ENCODE assay signal across 26 mouse cellular contexts in the genomic region with DNA sequence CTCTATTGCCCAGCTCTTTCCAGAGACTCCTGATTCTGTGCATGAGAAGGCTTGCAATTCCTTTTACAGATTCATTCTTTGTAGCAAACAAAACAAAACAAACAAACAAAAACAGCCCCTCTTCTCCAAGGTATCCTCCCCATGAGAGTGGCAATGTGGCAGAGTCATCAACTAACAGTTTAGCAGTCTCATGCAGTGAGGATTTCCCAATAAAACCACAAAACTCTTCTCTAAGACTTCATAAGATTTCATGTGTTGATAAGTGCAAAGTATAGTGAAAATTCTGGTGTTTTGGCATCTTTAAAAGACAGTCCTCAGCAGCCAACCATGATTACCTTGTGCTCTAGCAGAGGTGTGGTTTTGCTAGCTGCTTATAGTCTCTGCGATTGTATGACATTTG.
DNase-seq lines count a peak whose midpoint lies in the region; ATAC-seq lines count a peak whose summit lies in the region.
"Had no signal": no experiment of that assay in that cellular context is flagged by ENCODE, and none has a peak within 500 bp of the region (broad histone marks: within the 10 kb centered on the region; RNA-seq: fewer than 3 reads in every experiment).

No protein-coding gene starts in this region.

- ATAC-seq in common myeloid progenitor, adult 5-6 weeks (replicated peaks; ENCODE audit: low read depth, poor library complexity, severe bottlenecking): peak; percentile 77
- peak; percentile 37 to 47; a peak in 2 of 4 replicates for ATAC-seq in hematopoietic stem cell, adult 5-6 weeks (replicated peaks in 1 of 2; ENCODE audit: insufficient read depth in 1 of 2, low FRiP score in 2 of 2, low TSS enrichment in 1 of 2, low read depth in 1 of 2, poor library complexity in 2 of 2, severe bottlenecking in 2 of 2)
- ATAC-seq in megakaryocyte progenitor cell, adult 5-6 weeks (replicated peaks; ENCODE audit: poor library complexity): peak; percentile 82
- no peak for ATAC-seq in intestine, embryonic 16.5 days
- ATAC-seq: activated CD4-positive, CD25-positive, alpha-beta regulatory T cell, adult 4 months; CD4-positive, CD25-positive, alpha-beta regulatory T cell, adult 4 months; forebrain, embryonic 13.5 days; forebrain, embryonic 15.5 days; forebrain, postnatal 0 days; Patski had no signal

- no peaks in the 10 kb centered on the region for H3K4me1 ChIP-seq in intestine, embryonic 16.5 days (ENCODE audit: control insufficient read depth, insufficient read depth, low read length)
- H3K4me1 ChIP-seq: embryonic facial prominence, embryonic 10.5 days; embryonic facial prominence, embryonic 12.5 days; forebrain, embryonic 13.5 days; forebrain, embryonic 15.5 days had no signal

- H3K9ac ChIP-seq in intestine, embryonic 16.5 days (ENCODE audit: low read depth, low read length): no peak overlapping the region
- H3K9ac ChIP-seq: embryonic facial prominence, embryonic 12.5 days; forebrain, embryonic 13.5 days; forebrain, embryonic 15.5 days; forebrain, postnatal 0 days had no signal

- H3K36me3 ChIP-seq in intestine, embryonic 16.5 days (ENCODE audit: control insufficient read depth, insufficient read depth, low read length): no peaks in the 10 kb centered on the region
- H3K36me3 ChIP-seq: embryonic facial prominence, embryonic 10.5 days; embryonic facial prominence, embryonic 12.5 days; forebrain, embryonic 15.5 days; G1E had no signal

- no peaks in the 10 kb centered on the region for H3K9me3 ChIP-seq in intestine, embryonic 16.5 days (ENCODE audit: control insufficient read depth, low read length)
- H3K9me3 ChIP-seq: embryonic facial prominence, embryonic 10.5 days; embryonic facial prominence, embryonic 12.5 days; forebrain, embryonic 13.5 days; forebrain, embryonic 15.5 days; G1E had no signal

- intact Hi-C loops in gastrocnemius, postnatal 14 days (cut with DNase I; ENCODE audit: low total_unique reads): no loop called here

- H3K27me3 ChIP-seq in intestine, embryonic 16.5 days (replicated peaks; ENCODE audit: control insufficient read depth, insufficient read depth, low read length): no peaks in the 10 kb centered on the region
- H3K27me3 ChIP-seq: CH12.LX; embryonic facial prominence, embryonic 12.5 days; forebrain, embryonic 13.5 days; forebrain, embryonic 15.5 days; Patski had no signal

- WGBS in intestine, embryonic 16.5 days: 82% methylated on average over 1 of the region's 1 CpGs

- H3K4me3 ChIP-seq in intestine, embryonic 16.5 days (ENCODE audit: low read length): no peak overlapping the region
- H3K4me3 ChIP-seq: embryonic facial prominence, embryonic 10.5 days; embryonic facial prominence, embryonic 12.5 days; forebrain, embryonic 13.5 days; forebrain, embryonic 15.5 days had no signal

- H3K4me2 ChIP-seq in intestine, embryonic 16.5 days (ENCODE audit: low read depth, low read length): no peak overlapping the region
- H3K4me2 ChIP-seq: embryonic facial prominence, embryonic 12.5 days; forebrain, embryonic 13.5 days; forebrain, embryonic 15.5 days had no signal

- no peak overlapping the region for H3K27ac ChIP-seq in intestine, embryonic 16.5 days (ENCODE audit: low read length)
- H3K27ac ChIP-seq: embryonic facial prominence, embryonic 10.5 days; embryonic facial prominence, embryonic 12.5 days; forebrain, embryonic 13.5 days; forebrain, embryonic 15.5 days had no signal

- no peak for DNase-seq in thymus, postnatal 25 days
- DNase-seq in gastrocnemius, postnatal 14 days: no peak
- DNase-seq: adrenal gland, adult 2 months; adrenal gland, postnatal 10 days; adrenal gland, postnatal 25 days; B cell, adult 2 months; cerebellum, adult 11 months; cerebellum, adult 18-20 months; cerebellum, adult 8-10 months; cerebellum, adult 9-11 months; cerebellum, postnatal 14 days; cerebellum, postnatal 36 days; forebrain, postnatal 0 days had no signal
